18 mouse cellular contexts compared by ENCODE assay signal in genomic region chr10:95850504-95850903, GRCm38 (mm10). TPM values are rescaled to one million over a fixed set of nuclear protein-coding genes. Genes with fewer than 3 reads are reported as not detected.
DNase-seq lines count a peak whose midpoint lies in the region.
"Had no signal": no experiment of that assay in that cellular context is flagged by ENCODE, and none has a peak within 500 bp of the region (broad histone marks: within the 10 kb centered on the region; RNA-seq: fewer than 3 reads in every experiment).

No protein-coding gene starts in this region.

- no peaks in the 10 kb centered on the region for H3K27me3 ChIP-seq in splenic B cell, adult 2 months (ENCODE audit: control insufficient read depth, insufficient read depth, low read length, poor library complexity, severe bottlenecking)
- H3K27me3 ChIP-seq: liver, embryonic 12.5 days; neural tube, embryonic 15.5 days had no signal

- peak; percentile 17 for DNase-seq in adrenal gland, postnatal 14 days
- no peak for DNase-seq in adrenal gland, adult 18-20 months (ENCODE audit: low spot score in 2 of 2)
- DNase-seq in kidney, postnatal 10 days = peak; percentile 23
- no peak for DNase-seq in kidney, adult 11 months
- peak; percentile 8 to 11 for DNase-seq in spleen, postnatal 36 days (ENCODE audit: low spot score in 2 of 2)
- DNase-seq in spleen, adult 18-20 months = no peak
- DNase-seq in splenic B cell, adult 2 months (ENCODE audit: low read depth, low spot score) = peak; percentile 32
- no peak for DNase-seq in cerebellum, adult 11 months
- DNase-seq: adrenal gland, adult 8-10 months; cerebellum, adult 9-10 months; gastrocnemius, postnatal 10 days; left cerebral cortex, postnatal 4 days; thymus, postnatal 36 days had no signal

- no peaks in the 10 kb centered on the region for H3K36me3 ChIP-seq in splenic B cell, adult 2 months (ENCODE audit: control insufficient read depth, insufficient read depth, low read length, poor library complexity, severe bottlenecking)
- H3K36me3 ChIP-seq: heart, embryonic 10.5 days; liver, embryonic 12.5 days; neural tube, embryonic 15.5 days had no signal

RNA-seq across cellular contexts. Expression of gene Gm33543, which starts 7.8 kb away (rescaled TPM):
- 0.23 and 0.93 TPM in 2 replicates for total RNA-seq in adrenal gland, postnatal 14 days (2021)
- not detected for total RNA-seq in adrenal gland, adult 18-20 months (2021)
- total RNA-seq: adrenal gland, adult 8-10 months; hematopoietic stem cell, adult 5-6 weeks; layer of hippocampus, postnatal 10 days; left cerebral cortex, postnatal 4 days had no signal

Comparison
In these comparisons a context has a peak if more than half of its experiments do, and no peak if none do; other contexts are left out.
1. DNase-seq: peak in adrenal gland, postnatal 14 days (single experiment), kidney, postnatal 10 days (single experiment), spleen, postnatal 36 days (2 of 2) and splenic B cell, adult 2 months (single experiment); none in adrenal gland, adult 18-20 months (0 of 2), kidney, adult 11 months (single experiment), spleen, adult 18-20 months (0 of 2) and cerebellum, adult 11 months (single experiment).